Mouse (Mus musculus): ENCODE results near the gene Aicda.

GRCm38 (mm10) chr6:122531466-122532174 lies 22.0 kb upstream of the Aicda start:
- TF ChIP-seq POLR2A (IDR thresholded peaks at IDR 0.05; ENCODE audit: control insufficient read depth, low read depth, low read length) (no peak), CTCF (IDR thresholded peaks at IDR 0.05; ENCODE audit: control insufficient read depth, insufficient read depth, insufficient replicate concordance, low read depth, low read length) (no peak)

All from testis, adult 2 months (tissue).